Mouse (Mus musculus) limb, embryonic 13.5 days (tissue): ENCODE measurements around the gene A730061H03Rik. TPM values are rescaled to one million over a fixed set of nuclear protein-coding genes. Genes with fewer than 3 reads are reported as not detected.

Source experiments
- ATAC-seq: fragments of 200-750 bp; cut with Nextera tagmentation; 2 replicates; pipeline ENCODE4 v1.8.0; 2017; ENCODE audit warnings: low read depth, moderate number of reproducible peaks, moderate TSS enrichment; ENCODE audit not compliant: low FRiP score
- H3K27ac ChIP-seq: fragments of 300-500 bp; sonication (generic); 2 replicates; pipeline ENCODE4 v1.5.1; 2015; ENCODE audit warnings: inconsistent platforms, mild to moderate bottlenecking, moderate library complexity
- H3K27me3 ChIP-seq: fragments of 300-500 bp; sonication (generic); 2 replicates; pipeline ENCODE4 v1.6.1; 2015; ENCODE audit warnings: mild to moderate bottlenecking, inconsistent platforms
- H3K36me3 ChIP-seq: fragments of 300-500 bp; sonication (generic); 2 replicates; pipeline ENCODE4 v1.6.1; 2015; ENCODE audit warnings: inconsistent platforms, mild to moderate bottlenecking, moderate library complexity
- H3K4me1 ChIP-seq: fragments of 300-500 bp; sonication (generic); 2 replicates; pipeline ENCODE4 v1.6.1; 2015; ENCODE audit warnings: inconsistent platforms
- H3K4me2 ChIP-seq: fragments of 300-500 bp; sonication (generic); replicated peaks from 2 replicates; pipeline ENCODE4 v1.6.1; 2015; ENCODE audit warnings: inconsistent platforms, mild to moderate bottlenecking, moderate library complexity
- H3K4me3 ChIP-seq: fragments of 300-500 bp; sonication (generic); 2 replicates; pipeline ENCODE4 v1.5.1; 2015; ENCODE audit warnings: moderate library complexity, mild to moderate bottlenecking, inconsistent platforms
- H3K9ac ChIP-seq: fragments of 300-500 bp; sonication (generic); 2 replicates; pipeline ENCODE4 v1.6.1; 2015; ENCODE audit warnings: mild to moderate bottlenecking, inconsistent platforms
- H3K9me3 ChIP-seq: fragments of 300-500 bp; sonication (generic); 2 replicates; pipeline ENCODE4 v1.6.1; 2016; ENCODE audit warnings: inconsistent platforms
- WGBS: fragments of 180-500 bp; shearing (Covaris S2); methylation state at CpG from one replicate; pipeline ENCODE4 v1.1.7; 2015; 5-methylcytosine and 5-hydroxymethylcytosine counted together
- polyA plus RNA-seq: library from polyadenylated mRNA; unstranded; fragments of >200 nt; fragmentation: Nextera tagmentation; extraction: Ambion mirVana; gene quantifications from 2 replicates; pipeline ENCODE4 v1.2.1, GENCODE M21; 2015

A730061H03Rik gene
- polyA plus RNA-seq, 1 experiment from 2014 or later, result 0.74 TPM

- 48% methylated on average over 6 of the region's 6 CpGs for WGBS
- H3K9ac ChIP-seq, result 0 out of 2 replicates have a peak overlapping the region, but pooled peaks have one; percentile 81
- H3K4me2 ChIP-seq, result peak overlapping the region; percentile 88
- H3K9me3 ChIP-seq, result no peaks in the 10 kb centered on the region
- H3K27ac ChIP-seq, result no peak overlapping the region
- no peaks in the 10 kb centered on the region for H3K27me3 ChIP-seq
- no peak for ATAC-seq
- peaks cover 19% of the 10 kb centered on the region for H3K4me1 ChIP-seq
- H3K36me3 ChIP-seq, result peaks cover 7% of the 10 kb centered on the region
- H3K4me3 ChIP-seq, result peak overlapping the region; percentile 70
Measured at GRCm38 (mm10) chr14:55558740-55559448, 1.3 kb downstream of the A730061H03Rik start.

- WGBS, result 88% methylated on average over 3 of the region's 3 CpGs
- Histone ChIP-seq H3K4me1 (peaks cover 19% of the 10 kb centered on the region), H3K4me2 (no peak overlapping the region), H3K4me3 (no peak overlapping the region), H3K9ac (no peak overlapping the region), H3K36me3 (no peaks in the 10 kb centered on the region), H3K27me3 (no peaks in the 10 kb centered on the region), H3K9me3 (no peaks in the 10 kb centered on the region), H3K27ac (no peak overlapping the region)
- ATAC-seq, result no peak
Measured at GRCm38 (mm10) chr14:55557587-55557986, 2.6 kb downstream of the A730061H03Rik start.

GRCm38 (mm10) chr14:55557003-55557402, 3.2 kb downstream of the A730061H03Rik start:
- Histone ChIP-seq H3K4me2 (no peak overlapping the region), H3K4me1 (peaks cover 16% of the 10 kb centered on the region), H3K36me3 (no peaks in the 10 kb centered on the region), H3K27me3 (no peaks in the 10 kb centered on the region), H3K9ac (no peak overlapping the region), H3K9me3 (no peaks in the 10 kb centered on the region), H3K27ac (no peak overlapping the region), H3K4me3 (no peak overlapping the region)
- no peak for ATAC-seq
- WGBS, result 27% methylated on average over 5 of the region's 5 CpGs

- Histone ChIP-seq H3K4me2 (no peak overlapping the region), H3K4me3 (no peak overlapping the region), H3K27ac (no peak overlapping the region), H3K9ac (no peak overlapping the region), H3K36me3 (no peaks in the 10 kb centered on the region), H3K4me1 (0 out of 2 replicates have a peak, but pooled peaks cover 5% of the 10 kb centered on the region), H3K9me3 (no peaks in the 10 kb centered on the region), H3K27me3 (no peaks in the 10 kb centered on the region)
- no peak for ATAC-seq
- WGBS, result 77% methylated on average over 3 of the region's 3 CpGs
Measured at GRCm38 (mm10) chr14:55555788-55556187, 4.4 kb downstream of the A730061H03Rik start.

GRCm38 (mm10) chr14:55554635-55555034, 5.6 kb downstream of the A730061H03Rik start:
- no peaks in the 10 kb centered on the region for H3K9me3 ChIP-seq
- H3K36me3 ChIP-seq, result peaks cover 2% of the 10 kb centered on the region
- H3K27ac ChIP-seq, result no peak overlapping the region
- no peak overlapping the region for H3K4me3 ChIP-seq
- H3K4me1 ChIP-seq, result 0 out of 2 replicates have a peak, but pooled peaks cover 5% of the 10 kb centered on the region
- ATAC-seq, result no peak
- H3K27me3 ChIP-seq, result no peaks in the 10 kb centered on the region
- H3K9ac ChIP-seq, result no peak overlapping the region
- no peak overlapping the region for H3K4me2 ChIP-seq

GRCm38 (mm10) chr14:55551794-55552193, 8.4 kb downstream of the A730061H03Rik start:
- Histone ChIP-seq H3K27me3 (no peaks in the 10 kb centered on the region), H3K9ac (no peak overlapping the region), H3K27ac (no peak overlapping the region), H3K36me3 (peaks cover 28% of the 10 kb centered on the region), H3K9me3 (no peaks in the 10 kb centered on the region), H3K4me1 (0 out of 2 replicates have a peak, but pooled peaks cover under 1% of the 10 kb centered on the region), H3K4me3 (no peak overlapping the region), H3K4me2 (no peak overlapping the region)
- 95% methylated on average over 8 of the region's 8 CpGs for WGBS
- ATAC-seq, result no peak

GRCm38 (mm10) chr14:55551347-55551746, 8.9 kb downstream of the A730061H03Rik start:
- H3K9ac ChIP-seq, result no peak overlapping the region
- no peak overlapping the region for H3K27ac ChIP-seq
- H3K4me1 ChIP-seq, result no peaks in the 10 kb centered on the region
- peaks cover 30% of the 10 kb centered on the region for H3K36me3 ChIP-seq
- no peak overlapping the region for H3K4me3 ChIP-seq
- WGBS, result 72% methylated on average over 5 of the region's 5 CpGs
- H3K27me3 ChIP-seq, result no peaks in the 10 kb centered on the region
- H3K4me2 ChIP-seq, result no peak overlapping the region
- no peak for ATAC-seq
- no peaks in the 10 kb centered on the region for H3K9me3 ChIP-seq

- H3K27me3 ChIP-seq, result no peaks in the 10 kb centered on the region
- no peak overlapping the region for H3K9ac ChIP-seq
- no peaks in the 10 kb centered on the region for H3K9me3 ChIP-seq
- H3K4me3 ChIP-seq, result no peak overlapping the region
- no peak for ATAC-seq
- no peak overlapping the region for H3K4me2 ChIP-seq
- no peak overlapping the region for H3K27ac ChIP-seq
- no peaks in the 10 kb centered on the region for H3K4me1 ChIP-seq
- 88% methylated on average over 6 of the region's 6 CpGs for WGBS
- H3K36me3 ChIP-seq, result peaks cover 42% of the 10 kb centered on the region
Measured at GRCm38 (mm10) chr14:55550191-55550590, 10.0 kb downstream of the A730061H03Rik start.

- Histone ChIP-seq H3K4me3 (no peak overlapping the region), H3K9me3 (no peaks in the 10 kb centered on the region), H3K9ac (no peak overlapping the region), H3K27me3 (no peaks in the 10 kb centered on the region), H3K27ac (no peak overlapping the region), H3K36me3 (peaks cover 62% of the 10 kb centered on the region), H3K4me2 (no peak overlapping the region), H3K4me1 (peaks cover 17% of the 10 kb centered on the region)
- no peak for ATAC-seq
- WGBS, result 85% methylated on average over 9 of the region's 9 CpGs
Measured at GRCm38 (mm10) chr14:55544334-55544733, 15.9 kb downstream of the A730061H03Rik start.

GRCm38 (mm10) chr14:55542268-55542667, 17.9 kb downstream of the A730061H03Rik start:
- H3K27ac ChIP-seq, result no peak overlapping the region
- ATAC-seq, result no peak
- no peak overlapping the region for H3K4me3 ChIP-seq
- H3K36me3 ChIP-seq, result peaks cover 41% of the 10 kb centered on the region
- H3K4me1 ChIP-seq, result peaks cover 17% of the 10 kb centered on the region
- no peak overlapping the region for H3K9ac ChIP-seq
- H3K9me3 ChIP-seq, result no peaks in the 10 kb centered on the region
- WGBS, result 95% methylated on average over 12 of the region's 12 CpGs
- H3K4me2 ChIP-seq, result no peak overlapping the region
- no peaks in the 10 kb centered on the region for H3K27me3 ChIP-seq

GRCm38 (mm10) chr14:55540787-55541321, 19.4 kb downstream of the A730061H03Rik start:
- ATAC-seq, result peak; percentile 17; the same call in 1 of the 2 replicates

GRCm38 (mm10) chr14:55540067-55540786, 20.0 kb downstream of the A730061H03Rik start, which contains the start of gene Pck2:
Pck2 (plus strand) TSS chr14:55540266.
- WGBS, result under 1% methylated on average over 32 of the region's 32 CpGs
- ATAC-seq, result peak; percentile 94
- Histone ChIP-seq H3K27me3 (no peaks in the 10 kb centered on the region), H3K9me3 (no peaks in the 10 kb centered on the region), H3K27ac (peak within 1 kb of the TSS; percentile 87), H3K4me2 (peak within 1 kb of the TSS; percentile 83), H3K4me1 (peaks cover 17% of the 10 kb centered on the region), H3K36me3 (peaks cover 25% of the 10 kb centered on the region), H3K4me3 (peak within 1 kb of the TSS; percentile 67), H3K9ac (peak within 1 kb of the TSS; percentile 82)

More at GRCm38 (mm10) chr14:55540787-55541321, 19.4 kb downstream of the A730061H03Rik start:
- H3K27me3 ChIP-seq, result no peaks in the 10 kb centered on the region
- WGBS, result 4% methylated on average over 10 of the region's 10 CpGs
- peak overlapping the region; percentile 87 for H3K27ac ChIP-seq
- H3K4me1 ChIP-seq, result peaks cover 17% of the 10 kb centered on the region
- peaks cover 32% of the 10 kb centered on the region for H3K36me3 ChIP-seq
- peak overlapping the region; percentile 67 for H3K4me3 ChIP-seq
- H3K9ac ChIP-seq, result peak overlapping the region; percentile 82
- H3K9me3 ChIP-seq, result no peaks in the 10 kb centered on the region
- peak overlapping the region; percentile 83 for H3K4me2 ChIP-seq
